Mouse (Mus musculus) embryonic facial prominence, embryonic 14.5 days (tissue): Measurements from ENCODE around the gene Serhl. TPM values are rescaled to one million over a fixed set of nuclear protein-coding genes. Genes with fewer than 3 reads are reported as not detected.
A peak's percentile ranks its signal among the peaks of the same experiment; 100 is the strongest.

ENCODE experiments used
- ATAC-seq: fragments of 200-750 bp; cut with Nextera tagmentation; 2 replicates; pipeline ENCODE4 v1.8.0; 2017; ENCODE audit warnings: low read depth, moderate number of reproducible peaks, moderate TSS enrichment
- DNase-seq: peaks from one replicate; pipeline ENCODE4 v3.0.0-alpha.2; 2015; ENCODE audit warnings: low spot score
- H3K27ac ChIP-seq: fragments of 300-500 bp; sonication (generic); replicated peaks from 2 replicates; pipeline ENCODE4 v1.5.1; 2014; ENCODE audit warnings: low read depth, mild to moderate bottlenecking, low read length, moderate library complexity
- H3K27me3 ChIP-seq: fragments of 300-500 bp; sonication (generic); replicated peaks from 2 replicates; pipeline ENCODE4 v1.6.1; 2014; ENCODE audit warnings: low read length; ENCODE audit not compliant: control insufficient read depth, insufficient read depth
- H3K36me3 ChIP-seq: fragments of 300-500 bp; sonication (generic); 2 replicates; pipeline ENCODE4 v1.6.1; 2014; ENCODE audit warnings: low read length, mixed read lengths; ENCODE audit not compliant: control insufficient read depth, insufficient read depth
- H3K4me1 ChIP-seq: fragments of 300-500 bp; sonication (generic); 2 replicates; pipeline ENCODE4 v1.6.1; 2014; ENCODE audit warnings: antibody characterized with exemption, low read length; ENCODE audit not compliant: control insufficient read depth, insufficient read depth
- H3K4me2 ChIP-seq: fragments of 300-500 bp; sonication (generic); 2 replicates; pipeline ENCODE4 v1.6.1; 2014; ENCODE audit warnings: low read depth, mild to moderate bottlenecking, low read length, moderate library complexity, mixed read lengths
- H3K4me3 ChIP-seq: fragments of 300-500 bp; sonication (generic); 2 replicates; pipeline ENCODE4 v1.5.1; 2014; ENCODE audit warnings: low read depth, mild to moderate bottlenecking, low read length
- H3K9ac ChIP-seq: fragments of 300-500 bp; sonication (generic); 2 replicates; pipeline ENCODE4 v1.6.1; 2014; ENCODE audit warnings: low read depth, mild to moderate bottlenecking, low read length, moderate library complexity, mixed read lengths
- H3K9me3 ChIP-seq: fragments of 300-500 bp; sonication (generic); 2 replicates; pipeline ENCODE4 v1.6.1; 2016; ENCODE audit warnings: low read length; ENCODE audit not compliant: control insufficient read depth
- WGBS: fragments of 180-500 bp; shearing (Covaris S2); extraction: QIAGEN DNeasy Blood & Tissue Kit; methylation state at CpG from one replicate; pipeline ENCODE4 v1.1.7; 2014; 5-methylcytosine and 5-hydroxymethylcytosine counted together
- polyA plus RNA-seq: library from polyadenylated mRNA; unstranded; fragments of >200 nt; fragmentation: Nextera tagmentation; extraction: Ambion mirVana; gene quantifications from 2 replicates; pipeline ENCODE4 v1.2.1, GENCODE M21; 2014

The Serhl gene
- polyA plus RNA-seq, 1 experiment from 2014 or later: 63.8 TPM

DNA sequence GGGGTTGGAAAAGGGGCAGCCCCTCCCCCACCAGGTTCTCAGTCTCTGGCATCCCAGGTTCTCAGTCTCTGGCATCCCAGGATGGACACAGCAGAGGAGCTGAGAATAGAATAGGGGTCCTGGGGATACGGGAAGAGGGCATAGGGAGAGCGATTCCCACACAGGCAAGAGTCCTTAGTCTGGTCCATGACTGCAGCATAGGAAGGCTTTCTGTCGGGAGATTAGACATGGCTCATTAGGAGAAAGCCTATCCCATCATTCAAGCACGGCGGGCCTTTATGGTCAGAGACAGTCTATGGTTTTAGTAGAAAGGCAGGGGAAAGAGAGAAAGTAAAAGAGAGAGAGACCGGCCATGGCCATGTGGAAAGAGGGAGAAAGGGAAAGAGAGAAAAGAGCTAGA, 18.5 kb downstream of the Serhl start:
- 0 out of 2 replicates have a peak, but pooled peaks cover 9% of the 10 kb centered on the region for H3K36me3 ChIP-seq
- WGBS: 46% methylated on average over 6 of the region's 6 CpGs
- ATAC-seq: no peak
- no peaks in the 10 kb centered on the region for H3K4me1 ChIP-seq
- no peaks in the 10 kb centered on the region for H3K9me3 ChIP-seq
- H3K9ac ChIP-seq: no peak overlapping the region
- no peak overlapping the region for H3K4me2 ChIP-seq
- H3K27ac ChIP-seq: no peak overlapping the region
- no peak overlapping the region for H3K4me3 ChIP-seq
- no peaks in the 10 kb centered on the region for H3K27me3 ChIP-seq
- no peak for DNase-seq

DNA sequence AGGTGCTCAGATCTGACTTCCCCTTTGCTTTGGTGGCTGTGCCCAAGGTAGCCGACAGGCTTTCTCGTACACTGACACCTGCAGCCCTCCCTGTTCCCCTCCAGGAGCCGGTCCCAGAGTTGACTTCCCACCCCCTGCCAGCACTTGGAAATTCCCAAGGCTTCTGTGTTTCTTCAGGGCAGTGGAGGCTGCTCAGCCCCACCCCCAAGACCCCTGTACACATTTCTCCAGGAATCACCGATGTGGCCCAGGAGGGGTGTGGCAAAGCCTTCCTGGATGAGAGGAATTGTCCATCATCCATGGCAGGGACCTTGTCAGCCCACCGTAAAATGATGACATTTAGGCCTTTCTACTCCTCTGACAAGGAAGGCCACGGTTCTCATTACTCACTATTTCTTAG, 22.0 kb downstream of the Serhl start:
- WGBS: 57% methylated on average over 6 of the region's 6 CpGs

GRCm38 (mm10) chr15:83111874-83112273, 22.6 kb downstream of the Serhl start:
- no peak overlapping the region for H3K4me2 ChIP-seq

More for the DNA sequence above, 22.0 kb downstream of the Serhl start:
- H3K9me3 ChIP-seq: no peaks in the 10 kb centered on the region
- no peak overlapping the region for H3K9ac ChIP-seq
- no peak overlapping the region for H3K4me3 ChIP-seq
- peaks cover 4% of the 10 kb centered on the region; the same call in 1 of the 2 replicates for H3K4me1 ChIP-seq
- no peak overlapping the region for H3K4me2 ChIP-seq
- no peak for DNase-seq
- peaks cover 24% of the 10 kb centered on the region for H3K36me3 ChIP-seq
- no peak overlapping the region for H3K27ac ChIP-seq
- H3K27me3 ChIP-seq: no peaks in the 10 kb centered on the region
- ATAC-seq: no peak

DNA sequence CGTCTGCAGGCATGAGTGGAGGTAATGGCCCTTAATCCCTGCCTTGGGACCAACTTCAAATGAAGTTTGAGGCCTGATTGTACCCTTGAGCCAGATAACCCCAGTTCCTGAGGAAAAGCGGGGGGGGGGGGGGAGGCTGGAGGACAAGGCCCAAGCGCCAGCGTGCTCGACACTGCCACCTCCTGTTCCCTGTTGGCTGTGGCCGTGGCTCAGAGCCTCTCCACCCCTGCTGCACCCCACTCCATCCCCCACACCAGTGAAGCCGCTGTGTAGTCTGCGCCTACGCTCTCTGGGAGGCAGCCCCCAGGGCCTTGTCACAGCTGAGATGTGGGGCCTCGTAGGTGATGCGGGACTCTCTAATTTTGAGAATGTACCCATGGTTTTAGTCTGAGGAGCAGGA, 23.6 kb downstream of the Serhl start:
- peaks cover 4% of the 10 kb centered on the region; the same call in 1 of the 2 replicates for H3K4me1 ChIP-seq
- no peaks in the 10 kb centered on the region for H3K9me3 ChIP-seq
- DNase-seq (peak; percentile 67), ATAC-seq (peak; percentile 67)
- no peak overlapping the region for H3K9ac ChIP-seq
- H3K4me3 ChIP-seq: no peak overlapping the region
- no peak overlapping the region for H3K27ac ChIP-seq
- 12% methylated on average over 7 of the region's 11 CpGs for WGBS
- H3K36me3 ChIP-seq: peaks cover 39% of the 10 kb centered on the region
- no peak overlapping the region for H3K4me2 ChIP-seq
- H3K27me3 ChIP-seq: no peaks in the 10 kb centered on the region

More at GRCm38 (mm10) chr15:83111874-83112273, 22.6 kb downstream of the Serhl start:
- DNase-seq (no peak), ATAC-seq (no peak)
- no peak overlapping the region for H3K27ac ChIP-seq
- H3K27me3 ChIP-seq: no peaks in the 10 kb centered on the region
- no peaks in the 10 kb centered on the region for H3K9me3 ChIP-seq
- no peak overlapping the region for H3K4me3 ChIP-seq
- peaks cover 29% of the 10 kb centered on the region for H3K36me3 ChIP-seq
- H3K4me1 ChIP-seq: peaks cover 4% of the 10 kb centered on the region; the same call in 1 of the 2 replicates
- WGBS: 83% methylated on average over 7 of the region's 7 CpGs
- no peak overlapping the region for H3K9ac ChIP-seq

DNA sequence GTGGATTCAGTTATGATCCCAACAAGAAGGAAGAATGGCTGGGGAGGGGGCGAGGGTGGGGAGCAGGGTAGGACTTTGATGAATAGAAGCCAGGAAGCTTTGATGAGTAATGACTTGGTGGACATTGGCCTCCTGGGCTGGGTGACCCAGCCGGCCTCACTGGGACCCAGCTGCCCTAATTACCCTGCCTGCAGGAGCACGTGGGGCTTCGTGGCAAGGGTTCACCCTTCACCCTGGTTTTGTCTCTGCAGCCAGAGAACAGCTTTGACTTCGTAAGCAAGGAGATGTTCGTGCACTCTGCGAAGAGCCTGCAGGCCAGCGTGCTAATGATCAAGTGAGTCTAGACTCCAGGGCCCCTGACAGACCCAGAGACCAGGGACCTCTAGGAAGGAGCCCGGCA, 24.8 kb downstream of the Serhl start:
- no peak overlapping the region for H3K9ac ChIP-seq
- 86% methylated on average over 9 of the region's 9 CpGs for WGBS
- no peaks in the 10 kb centered on the region for H3K9me3 ChIP-seq
- no peak overlapping the region for H3K4me2 ChIP-seq
- no peak overlapping the region for H3K27ac ChIP-seq
- H3K36me3 ChIP-seq: peaks cover 50% of the 10 kb centered on the region
- H3K4me1 ChIP-seq: peaks cover 4% of the 10 kb centered on the region; the same call in 1 of the 2 replicates
- no peak for ATAC-seq
- H3K4me3 ChIP-seq: no peak overlapping the region
- DNase-seq: no peak
- H3K27me3 ChIP-seq: no peaks in the 10 kb centered on the region

GRCm38 (mm10) chr15:83115071-83115470, 25.8 kb downstream of the Serhl start:
- ATAC-seq: no peak; the same call in 1 of the 2 replicates
- WGBS: 80% methylated on average over 6 of the region's 6 CpGs
- Histone ChIP-seq H3K27ac (no peak overlapping the region), H3K9me3 (no peaks in the 10 kb centered on the region), H3K4me1 (peaks cover 4% of the 10 kb centered on the region; the same call in 1 of the 2 replicates), H3K36me3 (peaks cover 60% of the 10 kb centered on the region), H3K27me3 (no peaks in the 10 kb centered on the region), H3K9ac (no peak overlapping the region), H3K4me2 (no peak overlapping the region), H3K4me3 (no peak overlapping the region)
- DNase-seq: no peak

DNA sequence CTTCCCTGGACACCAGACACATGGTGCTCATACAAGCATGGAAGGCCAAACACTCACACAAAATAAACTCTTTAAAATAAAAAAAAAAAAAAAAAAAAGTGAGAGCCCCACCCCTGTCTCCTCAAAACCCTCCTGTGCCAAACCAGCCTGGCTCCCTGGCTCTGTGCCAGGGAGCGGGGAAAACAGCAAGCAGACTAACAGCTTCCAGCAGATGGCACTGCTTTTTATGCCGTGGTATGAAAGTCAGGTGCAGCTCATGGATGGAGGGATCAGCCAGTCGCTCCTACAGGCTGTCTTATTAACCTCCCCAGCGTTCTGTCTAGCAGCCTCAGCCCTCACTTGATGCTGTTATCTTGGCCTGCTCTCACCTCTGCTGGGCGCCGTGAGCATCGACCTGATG, 29.1 kb downstream of the Serhl start:
- Histone ChIP-seq H3K4me3 (no peak overlapping the region), H3K9me3 (no peaks in the 10 kb centered on the region), H3K27me3 (no peaks in the 10 kb centered on the region), H3K4me1 (peaks cover 5% of the 10 kb centered on the region; the same call in 1 of the 2 replicates), H3K4me2 (no peak overlapping the region), H3K27ac (no peak overlapping the region), H3K36me3 (peaks cover 61% of the 10 kb centered on the region), H3K9ac (no peak overlapping the region)
- DNase-seq: peak; percentile 88
- 62% methylated on average over 7 of the region's 7 CpGs for WGBS
- no peak for ATAC-seq

DNA sequence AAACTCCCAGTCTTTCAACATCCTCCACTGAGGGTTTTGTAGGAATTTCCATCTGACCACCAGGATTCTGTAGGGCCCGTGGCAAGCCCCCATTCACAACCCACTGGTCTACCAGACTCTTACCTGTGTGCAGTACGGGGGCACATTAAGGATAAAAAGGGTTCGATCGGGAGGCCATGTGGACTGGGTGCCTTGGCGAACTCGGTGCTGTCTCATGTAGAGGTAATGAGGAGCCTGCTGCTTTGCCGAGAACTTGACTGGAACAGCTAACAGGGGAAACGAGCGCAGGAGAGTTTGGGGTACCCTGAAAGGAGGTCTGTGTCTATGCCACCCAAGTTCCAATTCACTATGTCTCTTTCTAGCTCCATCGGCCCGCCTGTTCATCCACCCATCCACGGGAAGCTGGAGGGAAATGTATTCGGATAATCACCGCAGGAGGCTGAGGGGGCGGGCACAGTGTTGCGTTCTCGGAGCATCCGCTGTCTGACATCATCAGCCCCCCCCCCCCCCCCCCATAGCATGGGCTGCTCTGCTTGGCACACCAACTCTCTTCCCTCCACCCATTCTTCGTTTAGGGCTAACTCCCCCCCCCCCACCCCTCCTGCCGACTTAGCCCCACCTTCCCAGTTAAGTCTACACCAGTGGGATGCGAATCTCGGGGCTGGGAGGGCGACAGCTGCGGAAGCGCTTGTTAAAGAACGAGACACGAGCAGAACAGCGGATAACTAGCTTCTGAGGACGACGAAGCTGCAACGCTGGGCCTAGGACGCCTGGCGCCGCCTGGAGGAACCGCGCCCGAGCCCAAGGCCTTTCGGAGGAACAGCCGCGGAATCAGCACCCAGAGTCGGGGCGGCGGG, 32.6 kb downstream of the Serhl start:
- 2% methylated on average over 25 of the region's 43 CpGs for WGBS
- Histone ChIP-seq H3K9me3 (no peaks in the 10 kb centered on the region), H3K36me3 (peaks cover 52% of the 10 kb centered on the region), H3K27ac (peak overlapping the region; percentile 78; the same call in 1 of the 2 replicates), H3K4me2 (peak overlapping the region; percentile 58), H3K4me1 (peaks cover 5% of the 10 kb centered on the region; the same call in 1 of the 2 replicates), H3K4me3 (peak overlapping the region; percentile 80), H3K9ac (peak overlapping the region; percentile 73), H3K27me3 (no peaks in the 10 kb centered on the region)
- ATAC-seq: peak; percentile 51
- DNase-seq: peak; percentile 77
